Mouse (Mus musculus) ES-Bruce4 (cell line): Measurements from ENCODE around the gene C2cd4b.

ENCODE experiments used
- CTCF ChIP-seq: IDR thresholded peaks from one replicate; pipeline ENCODE4 v1.8.1; 2011; ENCODE audit warnings: low read depth, low read length
- POLR2A ChIP-seq: IDR thresholded peaks from one replicate; pipeline ENCODE4 v1.8.1; 2011; ENCODE audit warnings: low read length; ENCODE audit not compliant: insufficient read depth

DNA sequence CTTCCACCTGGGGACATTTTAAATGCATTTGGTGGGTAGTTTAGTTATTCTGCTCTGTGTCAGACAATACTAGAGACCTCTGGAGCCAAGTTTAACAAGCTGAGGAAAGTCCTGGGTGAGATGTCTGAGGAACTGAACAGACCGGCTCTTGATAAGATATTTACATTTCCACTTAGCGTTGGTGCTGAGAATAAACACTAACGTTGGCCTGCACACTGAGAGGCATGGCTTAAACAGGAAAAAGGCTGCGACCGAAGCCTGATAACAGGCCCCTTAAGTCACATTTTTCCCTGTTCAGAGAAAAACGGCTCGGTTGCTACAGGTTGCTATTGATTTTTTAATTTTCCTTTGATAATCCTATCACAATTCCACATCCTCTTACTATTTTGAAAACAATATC is 12.1 kb downstream of the C2cd4b start:
- no peak for TF ChIP-seq POLR2A
- TF ChIP-seq CTCF = no peak
